Mouse (Mus musculus): Measurements from ENCODE around the gene Kcnc3.

DNA sequence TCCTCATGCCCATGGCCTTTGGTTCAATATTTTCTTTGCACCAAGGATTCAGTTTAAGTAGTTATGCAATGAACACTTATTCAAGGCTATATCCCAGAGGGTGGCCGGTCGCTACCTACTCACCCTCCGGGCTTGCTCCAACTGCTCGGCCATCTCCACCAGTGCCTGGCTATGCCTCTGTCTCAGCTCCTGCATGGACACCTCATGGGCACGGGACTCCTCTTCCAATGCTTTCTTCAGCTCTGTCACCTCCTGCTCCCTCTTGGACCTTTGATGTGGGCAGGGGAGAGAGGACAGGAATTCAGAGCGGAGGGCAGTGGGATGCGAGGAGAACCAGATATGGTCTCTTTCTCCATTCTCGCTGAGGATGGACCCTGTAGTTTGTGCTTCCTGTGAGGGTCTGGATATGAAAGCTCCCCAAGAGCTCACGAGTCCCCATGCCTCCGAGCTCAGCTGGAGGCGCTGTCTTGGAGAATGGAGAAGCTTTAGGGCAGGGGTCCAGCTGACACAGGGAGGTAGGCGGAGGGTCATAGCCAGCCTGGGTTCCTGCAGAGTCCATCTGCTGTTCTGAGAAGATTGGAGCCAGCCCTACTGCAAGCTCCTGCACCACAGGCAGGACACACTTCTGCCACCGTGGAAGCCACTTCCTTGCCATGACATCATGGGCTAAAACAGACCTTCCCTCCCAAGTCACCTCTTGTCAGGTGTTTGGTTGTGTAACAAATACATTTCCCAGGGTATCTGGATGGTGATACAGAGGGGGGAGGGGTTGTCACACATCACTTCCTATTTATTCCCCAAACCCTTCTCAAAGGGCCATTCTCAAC lies 35.0 kb downstream of the Kcnc3 start:
- no peak for TF ChIP-seq CTCF (IDR thresholded peaks at IDR 0.05; ENCODE audit: control insufficient read depth, insufficient read depth, insufficient read length)
- TF ChIP-seq CEBPB (IDR thresholded peaks at IDR 0.05; ENCODE audit: low read depth) = no peak

Data from C2C12 (cell line).